Mouse (Mus musculus) bone marrow, adult 2 months (tissue): Measurements from ENCODE around the gene Itpkc.

Source experiments
- CTCF ChIP-seq: fragments of 200-500 bp; IDR thresholded peaks from 2 replicates; pipeline ENCODE4 v1.5.1; 2011; ENCODE audit warnings: low read length, control low read depth; ENCODE audit not compliant: control insufficient read depth, insufficient read depth
- POLR2A ChIP-seq: fragments of 200-500 bp; IDR thresholded peaks from 2 replicates; pipeline ENCODE4 v1.6.1; 2011; ENCODE audit warnings: low read depth, mild to moderate bottlenecking, control low read depth, low read length, borderline replicate concordance; ENCODE audit not compliant: control insufficient read depth

- no peak for TF ChIP-seq CTCF
- no peak for TF ChIP-seq POLR2A
Measured at GRCm38 (mm10) chr7:27160921-27161320, 67.5 kb downstream of the Itpkc start.
